Mouse (Mus musculus) cerebellum, adult 9-11 months (tissue): ENCODE results near the gene Bok.

Source experiments
- DNase-seq: peaks from one replicate; pipeline ENCODE4 v3.0.0; 2022

Bok gene

GRCm38 (mm10) chr1:93691786-93692357 lies 6.4 kb downstream of the Bok start:
- no peak for DNase-seq

GRCm38 (mm10) chr1:93692773-93693172 lies 7.3 kb downstream of the Bok start:
- DNase-seq = no peak

GRCm38 (mm10) chr1:93693502-93693901 lies 8.0 kb downstream of the Bok start:
- DNase-seq = no peak

GRCm38 (mm10) chr1:93693943-93694342 lies 8.5 kb downstream of the Bok start:
- DNase-seq = no peak

GRCm38 (mm10) chr1:93694966-93695365 lies 9.5 kb downstream of the Bok start:
- DNase-seq = peak; percentile 48

- DNase-seq = no peak
Observed at GRCm38 (mm10) chr1:93697317-93697716, 11.9 kb downstream of the Bok start.

GRCm38 (mm10) chr1:93699159-93699558 lies 13.7 kb downstream of the Bok start:
- DNase-seq = no peak

- no peak for DNase-seq
Observed at GRCm38 (mm10) chr1:93702106-93702505, 16.6 kb downstream of the Bok start.

GRCm38 (mm10) chr1:93703472-93704048 lies 18.1 kb downstream of the Bok start:
- DNase-seq = no peak

GRCm38 (mm10) chr1:93704341-93704740 lies 18.9 kb downstream of the Bok start:
- no peak for DNase-seq

- no peak for DNase-seq
Observed at GRCm38 (mm10) chr1:93705389-93705788, 19.9 kb downstream of the Bok start.

- DNase-seq = no peak
Observed at GRCm38 (mm10) chr1:93716166-93716565, 30.7 kb downstream of the Bok start.

GRCm38 (mm10) chr1:93721557-93721956 lies 36.1 kb downstream of the Bok start:
- no peak for DNase-seq

GRCm38 (mm10) chr1:93724623-93725022 lies 39.2 kb downstream of the Bok start:
- no peak for DNase-seq

- DNase-seq = no peak
Observed at GRCm38 (mm10) chr1:93725665-93726064, 40.2 kb downstream of the Bok start.

GRCm38 (mm10) chr1:93726116-93726515 lies 40.7 kb downstream of the Bok start:
- DNase-seq = no peak

GRCm38 (mm10) chr1:93726974-93727373 lies 41.5 kb downstream of the Bok start:
- DNase-seq = peak; percentile 45

GRCm38 (mm10) chr1:93731103-93731502 lies 45.6 kb downstream of the Bok start:
- DNase-seq = peak; percentile 50

- DNase-seq = peak; percentile 35
Observed at GRCm38 (mm10) chr1:93731880-93732281, 46.4 kb downstream of the Bok start.

- DNase-seq = no peak
Observed at GRCm38 (mm10) chr1:93735859-93736258, 50.4 kb downstream of the Bok start.

- no peak for DNase-seq
Observed at GRCm38 (mm10) chr1:93737711-93738110, 52.3 kb downstream of the Bok start.

GRCm38 (mm10) chr1:93740671-93741070 lies 55.2 kb downstream of the Bok start:
- DNase-seq = no peak

- DNase-seq = no peak
Observed at GRCm38 (mm10) chr1:93741987-93742386, 56.5 kb downstream of the Bok start.

- no peak for DNase-seq
Observed at GRCm38 (mm10) chr1:93742910-93743309, 57.5 kb downstream of the Bok start.
